Mouse (Mus musculus) naive thymus-derived CD4-positive, alpha-beta T cell, adult 2 months (primary cell): ENCODE results near the gene Chd5.

Experiments
- DNase-seq: peaks from one replicate; pipeline ENCODE4 v3.0.0-alpha.2; 2011; ENCODE audit warnings: low read depth

Chd5 gene

DNA sequence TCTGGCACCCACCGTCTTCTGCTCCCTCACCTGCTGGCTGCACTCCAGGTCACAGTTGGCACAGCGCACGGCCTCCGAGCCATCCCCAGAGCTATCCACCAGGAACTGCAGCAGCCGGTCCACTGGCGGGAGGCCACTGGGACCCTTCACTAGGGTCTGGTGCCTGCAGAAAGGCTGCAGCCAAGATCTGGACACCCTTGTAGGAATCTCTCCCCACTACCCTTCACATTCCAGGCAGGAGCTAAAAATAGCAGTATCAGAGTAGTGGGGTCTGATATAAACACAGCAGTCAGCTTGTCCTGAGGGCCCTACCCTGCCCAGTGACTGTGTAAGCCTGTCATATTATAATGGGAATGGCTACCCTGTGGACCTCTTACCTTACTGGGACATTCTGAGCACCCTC is 20.8 kb upstream of the Chd5 start:
- DNase-seq, result no peak

- peak; percentile 66 for DNase-seq
These were observed 19.8 kb upstream of the Chd5 start, which contains the start of gene Rnf207 for GRCm38 (mm10) chr4:152318517-152319234. Gene Rnf207, minus strand, starts transcription at chr4:152318993.

- no peak for DNase-seq
These were observed 17.0 kb upstream of the Chd5 start for GRCm38 (mm10) chr4:152321464-152321863.

GRCm38 (mm10) chr4:152324641-152325562 is 13.5 kb upstream of the Chd5 start:
- DNase-seq, result peak; percentile 31

GRCm38 (mm10) chr4:152325574-152326411 is 12.7 kb upstream of the Chd5 start, which contains the start of gene Rpl22:
Gene Rpl22, plus strand, starts transcription at chr4:152325742.
- peak; percentile 97 for DNase-seq

GRCm38 (mm10) chr4:152326543-152326942 is 11.9 kb upstream of the Chd5 start:
- no peak for DNase-seq

- peak; percentile 56 for DNase-seq
These were observed 9.8 kb upstream of the Chd5 start for GRCm38 (mm10) chr4:152328691-152329090.

DNA sequence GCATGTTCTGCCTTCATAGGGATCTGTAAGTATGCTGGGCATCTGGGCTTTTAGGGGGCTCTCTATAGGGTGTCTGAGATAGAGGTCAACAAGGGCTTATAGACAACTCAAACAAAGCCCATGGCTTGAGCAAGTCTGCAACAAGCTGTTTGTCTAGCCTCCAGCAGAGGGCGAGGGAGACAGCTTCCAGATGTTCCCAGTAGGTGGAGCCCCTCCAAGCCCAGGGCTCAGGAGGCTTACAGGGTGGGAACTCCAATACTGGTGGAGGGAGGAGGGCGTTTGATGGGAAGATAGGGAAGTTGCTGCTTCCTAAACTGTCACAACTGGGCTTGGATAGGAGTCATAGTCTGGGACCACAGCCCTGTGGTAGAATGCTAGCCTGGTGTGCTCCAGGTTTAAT is 5.5 kb upstream of the Chd5 start:
- DNase-seq, result peak; percentile 61

GRCm38 (mm10) chr4:152333587-152333986 is 4.9 kb upstream of the Chd5 start:
- no peak for DNase-seq

DNA sequence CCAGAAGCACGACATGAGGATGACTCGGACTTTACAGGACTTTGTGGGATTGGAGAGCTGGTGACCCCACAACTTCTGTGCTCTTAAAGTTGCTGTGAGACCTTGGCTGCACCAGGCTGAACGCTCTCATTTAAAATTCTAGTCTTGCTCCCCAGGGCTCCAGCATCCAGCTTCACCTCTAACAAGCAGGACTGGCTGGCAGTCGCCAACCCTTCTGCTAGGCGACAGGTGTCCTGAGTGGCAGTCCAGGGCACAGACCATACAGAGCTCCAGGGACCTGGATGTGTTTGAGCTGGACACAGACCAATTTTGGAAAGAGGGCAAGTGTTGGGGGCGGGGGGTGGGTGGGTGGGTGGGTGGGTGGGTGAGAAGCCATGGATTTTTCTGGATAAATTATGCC is 679 bp upstream of the Chd5 start:
- no peak for DNase-seq

GRCm38 (mm10) chr4:152339293-152339790 is 891 bp downstream of the Chd5 start:
- no peak for DNase-seq

GRCm38 (mm10) chr4:152340584-152341284 is 2.3 kb downstream of the Chd5 start:
- DNase-seq, result no peak

DNA sequence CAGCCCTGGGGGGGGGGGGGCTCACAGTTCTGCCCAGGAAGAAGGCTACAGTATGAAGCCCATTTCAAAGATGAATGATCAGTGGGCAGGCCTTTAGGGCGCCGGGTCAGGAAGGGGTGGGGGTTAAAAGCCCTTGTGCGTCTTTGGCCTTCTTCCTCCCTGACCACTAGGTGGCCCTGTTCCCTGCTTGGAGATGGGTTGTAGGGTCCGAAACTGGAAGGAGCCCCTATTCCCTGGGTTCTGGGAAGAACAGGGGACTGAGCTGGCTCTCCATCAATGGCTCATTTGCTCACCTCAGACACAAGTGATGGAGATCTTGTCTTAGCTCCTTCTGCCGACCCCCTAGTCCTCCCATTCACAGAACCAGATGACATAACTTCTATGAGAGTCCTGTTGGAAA is 4.8 kb downstream of the Chd5 start:
- DNase-seq, result no peak

DNA sequence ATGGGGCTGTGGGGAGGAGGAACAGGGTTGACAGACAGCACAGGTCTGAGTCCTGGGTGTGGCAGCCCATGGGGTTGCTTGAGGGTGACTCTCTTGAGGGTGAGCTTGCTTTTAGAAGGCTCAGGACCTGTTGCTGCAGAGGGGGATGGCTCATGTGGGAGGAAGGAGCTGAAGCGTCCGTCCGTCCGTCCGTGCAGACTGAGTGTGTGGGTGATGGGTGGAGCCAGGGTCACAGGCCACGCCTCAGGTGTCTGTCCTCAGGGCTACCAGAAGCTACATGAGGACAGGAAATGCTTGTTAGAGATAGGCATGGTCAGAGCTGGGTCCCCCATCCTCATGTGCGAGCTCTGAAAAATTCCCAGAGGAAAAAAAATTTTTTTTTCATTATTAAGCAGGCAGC is 6.2 kb downstream of the Chd5 start:
- no peak for DNase-seq

DNA sequence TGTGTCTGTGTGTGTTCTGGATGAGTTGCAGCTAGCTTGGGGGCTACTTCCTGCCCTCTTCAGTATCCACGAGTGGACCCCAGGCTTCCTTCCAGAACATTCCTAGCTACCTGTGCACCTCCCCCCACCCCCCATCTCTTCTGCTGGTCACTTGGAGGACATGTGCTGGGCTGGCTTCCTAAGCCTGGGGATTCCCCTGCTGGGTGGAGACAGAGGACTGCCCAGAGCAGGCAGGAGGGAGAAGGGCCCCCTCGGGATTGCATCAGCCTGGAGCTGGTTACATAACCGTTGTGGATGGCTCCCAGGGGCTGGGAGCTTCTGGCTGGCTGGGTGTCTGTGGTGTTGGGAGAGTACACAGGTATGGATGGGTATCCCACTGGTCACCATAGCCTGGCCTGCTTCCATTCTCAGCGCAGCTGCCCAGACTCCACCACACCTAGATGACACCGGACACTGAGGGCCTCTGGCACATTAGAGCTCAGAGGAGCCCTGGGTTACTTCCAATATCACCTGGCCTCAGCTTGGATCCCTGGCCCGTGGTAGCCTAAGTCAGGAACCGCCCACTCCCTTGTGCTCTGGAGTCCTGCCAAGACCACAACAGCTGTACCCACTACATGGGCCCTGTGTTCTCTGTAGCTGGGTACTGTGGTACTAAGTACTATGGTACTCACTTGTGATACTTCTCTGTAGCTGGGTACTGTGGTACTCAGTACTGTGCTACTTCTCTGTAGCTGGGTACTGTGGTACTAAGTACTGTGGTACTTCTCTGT is 6.9 kb downstream of the Chd5 start:
- no peak for DNase-seq

- DNase-seq, result no peak
These were observed 11.5 kb downstream of the Chd5 start for GRCm38 (mm10) chr4:152349837-152350381.

DNA sequence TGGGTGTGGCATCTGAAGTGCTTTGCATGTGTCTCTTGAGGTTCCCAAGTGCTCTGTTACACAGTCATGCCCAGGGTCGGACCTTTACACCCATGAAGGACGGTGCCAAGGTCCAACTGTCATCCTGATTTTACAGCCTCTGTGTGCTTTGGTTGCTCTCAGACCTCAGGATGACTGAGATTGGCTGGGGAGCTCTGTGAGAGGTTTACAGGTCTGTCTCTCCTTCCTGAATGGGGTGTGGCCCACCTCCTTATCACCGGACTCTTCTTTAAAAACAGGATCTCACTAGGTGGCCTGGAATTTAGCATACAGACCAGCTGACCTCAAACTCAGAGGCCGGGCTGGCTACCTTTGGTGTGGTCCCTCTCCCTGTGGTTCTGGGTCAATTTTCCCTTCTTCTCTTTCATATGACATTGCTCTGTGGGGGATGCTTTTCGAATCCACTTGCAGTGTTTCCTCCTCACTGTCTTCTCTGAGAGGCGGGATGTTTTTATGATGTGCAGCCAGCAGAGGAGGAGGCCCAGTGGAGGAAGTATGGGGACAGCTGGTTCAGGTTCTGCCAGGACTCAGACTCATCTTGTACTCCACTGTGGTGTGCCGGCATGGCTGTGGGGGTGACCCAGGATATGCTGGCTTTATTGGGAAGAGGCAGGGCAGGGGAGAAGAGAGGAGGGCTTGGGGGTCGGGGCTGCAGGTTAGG is 12.4 kb downstream of the Chd5 start:
- DNase-seq, result no peak

- no peak for DNase-seq
These were observed 13.2 kb downstream of the Chd5 start for GRCm38 (mm10) chr4:152351422-152352305.
